8 mouse cellular contexts compared by ENCODE assay signal in the genomic region with DNA sequence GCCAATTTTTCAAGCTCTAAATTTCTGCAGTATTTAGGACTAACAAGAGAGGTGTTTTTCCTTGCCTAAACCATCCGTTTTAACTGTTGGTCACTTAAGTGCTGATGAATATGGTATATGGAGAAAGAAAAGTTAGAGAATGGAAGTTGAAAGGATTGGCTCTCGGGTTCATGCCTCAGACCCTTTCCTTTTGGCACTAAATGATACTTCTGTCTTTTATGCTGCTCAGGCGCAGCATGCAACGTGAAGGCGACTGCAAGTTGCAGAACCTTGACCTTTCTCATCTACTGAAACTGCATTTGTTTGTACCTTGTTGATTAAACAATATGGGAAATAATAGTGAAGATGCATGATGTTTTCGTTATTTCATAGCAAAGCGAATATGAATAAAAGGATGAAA. TPM values are rescaled to one million over a fixed set of nuclear protein-coding genes. Genes with fewer than 3 reads are reported as not detected.
A peak's percentile ranks its signal among the peaks of the same experiment; 100 is the strongest.
DNase-seq lines count a peak whose midpoint lies in the region; ATAC-seq lines count a peak whose summit lies in the region.
"Not testable (repeated sequence)": the region's sequence is repeated elsewhere in the genome, so short reads cannot be mapped to it uniquely, and the experiment has no call there.

No protein-coding gene starts in this region.

- not testable (repeated sequence) for H3K27me3 ChIP-seq in midbrain, embryonic 14.5 days (ENCODE audit: control insufficient read depth, insufficient read depth, low read length); splenic B cell, adult 2 months (ENCODE audit: control insufficient read depth, insufficient read depth, low read length, poor library complexity, severe bottlenecking)

- not testable (repeated sequence) for H3K27ac ChIP-seq in midbrain, embryonic 14.5 days (replicated peaks; ENCODE audit: low read depth, low read length)

- not testable (repeated sequence) for H3K36me3 ChIP-seq in midbrain, embryonic 14.5 days (ENCODE audit: control insufficient read depth, insufficient read depth, low read length); splenic B cell, adult 2 months (ENCODE audit: control insufficient read depth, insufficient read depth, low read length, poor library complexity, severe bottlenecking)

- not testable (repeated sequence) for H3K9ac ChIP-seq in midbrain, embryonic 14.5 days (replicated peaks; ENCODE audit: low read length)

- not testable (repeated sequence) for H3K9me3 ChIP-seq in midbrain, embryonic 14.5 days (ENCODE audit: control insufficient read depth, low read length)

- WGBS in midbrain, embryonic 14.5 days, result 89% methylated on average over 7 of the region's 7 CpGs

- DNase-seq in 3T3-L1 (ENCODE audit: low read depth, low spot score), result peak; percentile 26
- peak; percentile 14 for DNase-seq in Muller cell, postnatal 12 days (ENCODE audit: inconsistent ontology term)
- peak; percentile 1 for DNase-seq in adrenal gland, postnatal 10 days
- peak; percentile 4 for DNase-seq in cerebellum, adult 9-10 months
- DNase-seq in forelimb bud, embryonic 11.5 days (ENCODE audit: low read depth, low spot score), result peak; percentile 47
- peak; percentile 7 for DNase-seq in kidney, adult 9 months
- DNase-seq in midbrain, embryonic 14.5 days, result peak; percentile 2
- DNase-seq in splenic B cell, adult 2 months (ENCODE audit: low read depth, low spot score), result peak; percentile 15

- H3K4me3 ChIP-seq in midbrain, embryonic 14.5 days (replicated peaks; ENCODE audit: low read depth, low read length), result not testable (repeated sequence)

- H3K4me2 ChIP-seq in midbrain, embryonic 14.5 days (ENCODE audit: low read length), result not testable (repeated sequence)

- H3K4me1 ChIP-seq in midbrain, embryonic 14.5 days (ENCODE audit: control insufficient read depth, insufficient read depth, low read length), result not testable (repeated sequence)

- ATAC-seq in midbrain, embryonic 14.5 days (ENCODE audit: low FRiP score, low TSS enrichment), result not testable (repeated sequence)

RNA-seq across cellular contexts. Expression of gene Gm21887, which starts 38.9 kb away (rescaled TPM):
- 100 to 1,000 TPM; 102 to 237 TPM for total RNA-seq in adrenal gland, postnatal 10 days (2021)
- polyA plus RNA-seq in midbrain, embryonic 14.5 days (2014; fragmentation: Nextera tagmentation; extraction: Ambion mirVana), result 126 and 339 TPM in 2 replicates
